Mouse (Mus musculus) testis, adult 2 months (tissue): Measurements from ENCODE around the gene Bad. TPM values are rescaled to one million over a fixed set of nuclear protein-coding genes. Genes with fewer than 3 reads are reported as not detected.

Source experiments
- H3K27ac ChIP-seq: fragments of 200-500 bp; 2 replicates; pipeline ENCODE4 v1.5.1; 2012; ENCODE audit warnings: low read depth, low read length; ENCODE audit not compliant: control insufficient read depth, insufficient read depth
- H3K27me3 ChIP-seq: fragments of 200-500 bp; 2 replicates; pipeline ENCODE4 v1.6.1; 2012; ENCODE audit warnings: mild to moderate bottlenecking, low read length, moderate library complexity; ENCODE audit not compliant: control insufficient read depth, insufficient read depth
- H3K36me3 ChIP-seq: fragments of 200-500 bp; 2 replicates; pipeline ENCODE4 v1.6.1; 2012; ENCODE audit warnings: mild to moderate bottlenecking, low read length; ENCODE audit not compliant: control insufficient read depth, insufficient read depth
- H3K4me1 ChIP-seq: fragments of 200-500 bp; 2 replicates; pipeline ENCODE4 v1.6.1; 2012; ENCODE audit warnings: low read length; ENCODE audit not compliant: control insufficient read depth, insufficient read depth
- H3K4me3 ChIP-seq: fragments of 200-500 bp; 2 replicates; pipeline ENCODE4 v1.5.1; 2012; ENCODE audit warnings: low read depth, mild to moderate bottlenecking, low read length, moderate library complexity, mixed read lengths; ENCODE audit not compliant: control insufficient read depth
- CTCF ChIP-seq: fragments of 200-500 bp; IDR thresholded peaks from 2 replicates; pipeline ENCODE4 v1.5.1; 2012; ENCODE audit warnings: low read depth, mild to moderate bottlenecking, inconsistent platforms, low read length, moderate library complexity; ENCODE audit not compliant: control insufficient read depth, insufficient read depth, insufficient replicate concordance
- POLR2A ChIP-seq: fragments of 200-500 bp; IDR thresholded peaks from 2 replicates; pipeline ENCODE4 v1.6.1; 2012; ENCODE audit warnings: low read depth, mild to moderate bottlenecking, inconsistent platforms, low read length, moderate library complexity; ENCODE audit not compliant: control insufficient read depth
- polyA plus RNA-seq: library from polyadenylated mRNA; depleted of rRNA; stranded (reverse); fragments of >200 nt; gene quantifications from 2 replicates; pipeline ENCODE4 v1.2.3, GENCODE M21; 2012

Gene Bad
- polyA plus RNA-seq, 1 experiment = 78.8 TPM

DNA sequence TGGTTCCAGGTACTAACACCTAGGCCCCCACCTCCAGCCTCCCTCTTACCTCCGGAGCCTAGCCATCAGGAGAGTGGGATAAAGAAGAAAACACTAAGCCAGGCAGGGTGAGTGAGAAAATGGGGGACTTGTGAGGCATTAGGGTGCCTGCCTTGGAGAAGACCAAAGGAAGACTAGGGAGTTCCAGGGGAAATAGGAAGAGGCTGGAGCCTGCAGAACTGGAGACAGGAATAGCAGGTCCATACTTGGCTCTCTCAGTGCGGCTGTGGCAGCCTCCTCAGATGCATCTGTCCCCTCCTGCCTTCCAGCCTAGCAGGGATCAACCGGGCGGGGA is 8.6 kb upstream of the Bad start:
- Histone ChIP-seq H3K36me3 (no peaks in the 10 kb centered on the region), H3K4me3 (no peak overlapping the region), H3K27ac (no peak overlapping the region), H3K27me3 (no peaks in the 10 kb centered on the region), H3K4me1 (peaks cover 25% of the 10 kb centered on the region)
- TF ChIP-seq POLR2A = no peak
- no peak for TF ChIP-seq CTCF

DNA sequence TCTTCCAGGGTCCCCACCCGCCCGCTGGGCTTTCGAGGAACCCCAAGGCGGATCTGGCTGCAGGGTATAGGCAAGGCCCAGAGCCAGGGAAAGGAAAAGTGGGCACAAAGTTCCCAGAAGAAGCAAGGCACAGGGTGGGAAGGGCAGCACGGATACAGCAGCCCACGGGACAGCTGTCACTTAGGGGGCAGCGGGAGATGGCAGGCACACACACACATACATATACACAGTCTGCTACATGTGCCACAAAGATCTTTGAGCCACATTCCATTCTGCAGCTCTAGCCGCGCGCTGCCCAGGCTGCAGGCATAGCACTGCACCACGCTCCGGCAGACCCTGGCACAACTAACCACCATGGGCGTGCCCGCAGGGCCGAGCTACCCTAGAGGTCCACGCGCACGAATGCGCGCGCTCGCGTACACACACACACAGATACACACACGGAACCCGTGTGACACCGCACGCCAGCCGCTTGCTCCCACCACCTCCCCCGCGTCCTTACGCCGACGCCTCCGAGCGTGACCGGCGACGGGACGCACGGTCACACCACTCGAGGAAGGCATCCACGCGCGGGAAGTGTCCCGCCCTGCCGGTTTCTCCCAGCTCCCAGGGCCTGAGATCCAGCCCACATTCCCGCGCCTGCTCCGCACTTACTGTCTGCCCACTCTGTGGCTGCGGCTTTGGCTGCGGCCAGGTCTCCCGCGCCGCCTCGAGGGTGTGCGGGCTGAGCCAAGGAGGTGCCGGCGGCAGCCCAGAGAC is 8.0 kb upstream of the Bad start:
- H3K4me1 ChIP-seq = peaks cover 25% of the 10 kb centered on the region
- H3K27me3 ChIP-seq = no peaks in the 10 kb centered on the region
- no peak overlapping the region for H3K27ac ChIP-seq

DNA sequence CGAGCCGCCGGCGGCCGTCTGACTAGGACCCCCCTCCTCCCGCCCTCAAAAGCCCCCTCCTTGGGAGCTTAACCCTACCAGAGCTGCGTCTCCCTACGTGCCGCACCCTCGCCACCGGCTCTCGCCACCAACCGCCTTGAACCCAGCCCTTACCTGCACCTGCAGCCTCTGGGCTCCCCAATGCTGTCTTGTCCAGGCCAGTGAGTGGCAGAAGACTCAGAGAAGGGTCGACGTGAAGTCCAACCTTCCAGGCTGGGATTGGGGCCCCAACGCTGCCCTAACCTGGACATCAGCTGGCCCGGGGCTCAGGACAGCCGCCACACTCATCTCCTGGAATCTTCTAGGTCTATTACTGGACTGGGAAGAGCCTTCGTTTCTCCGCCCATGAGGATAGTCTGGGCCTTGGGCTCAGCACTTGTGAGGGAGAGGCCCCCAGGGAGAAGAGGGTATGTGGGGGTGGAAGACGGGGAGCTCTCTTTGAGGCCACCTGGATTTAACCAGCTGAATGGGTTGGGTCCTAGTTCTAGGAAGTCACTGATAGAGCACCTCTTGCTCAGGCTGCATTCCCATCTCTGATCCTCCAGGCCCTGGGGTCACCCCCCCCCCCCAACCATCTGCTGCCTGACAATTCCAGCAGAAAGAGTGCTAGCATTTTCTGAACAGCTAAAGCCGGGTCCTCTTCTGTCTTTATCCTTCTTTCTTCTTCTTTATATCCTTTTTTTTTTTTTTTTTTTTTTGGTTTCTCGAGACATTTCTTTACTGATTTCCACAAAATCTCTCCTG is 7.3 kb upstream of the Bad start, which contains the start of gene Kcnk4:
Gene Kcnk4, minus strand, starts transcription at position 321 of the 783 bp plus-strand sequence.
- Histone ChIP-seq H3K27ac (no peak within 1 kb of the TSS), H3K36me3 (no peaks in the 10 kb centered on the region), H3K27me3 (no peaks in the 10 kb centered on the region), H3K4me1 (peaks cover 25% of the 10 kb centered on the region), H3K4me3 (peak within 1 kb of the TSS; percentile 19)
- TF ChIP-seq POLR2A = no peak
- TF ChIP-seq CTCF = no peak

More for the DNA sequence above, 8.0 kb upstream of the Bad start:
- Histone ChIP-seq H3K4me3 (peak overlapping the region; percentile 19), H3K36me3 (no peaks in the 10 kb centered on the region)
- TF ChIP-seq CTCF (no peak), POLR2A (no peak)

DNA sequence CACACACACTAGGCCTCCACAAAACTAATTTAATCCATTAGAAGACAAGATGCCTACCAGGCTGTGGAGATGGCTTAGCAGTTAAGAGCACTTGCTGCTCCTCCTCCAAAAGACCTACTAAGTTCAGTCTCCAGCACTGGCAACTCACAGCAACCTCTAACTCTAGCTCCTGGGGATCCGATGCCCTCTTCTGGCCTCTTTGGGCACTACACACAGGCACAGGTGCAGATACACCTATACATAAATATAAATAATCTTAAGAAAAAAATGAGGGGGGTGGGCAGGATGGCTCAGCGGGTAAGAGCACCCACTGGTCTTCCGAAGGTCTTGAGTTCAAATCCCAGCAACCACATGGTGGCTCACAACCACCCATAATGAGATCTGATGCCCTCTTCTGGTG is 5.4 kb upstream of the Bad start:
- H3K4me1 ChIP-seq = peaks cover 27% of the 10 kb centered on the region
- no peak overlapping the region for H3K4me3 ChIP-seq
- no peaks in the 10 kb centered on the region for H3K27me3 ChIP-seq
- H3K27ac ChIP-seq = no peak overlapping the region
- TF ChIP-seq CTCF = peak; percentile 14; the same call in 1 of the 2 replicates
- no peak for TF ChIP-seq POLR2A
- H3K36me3 ChIP-seq = no peaks in the 10 kb centered on the region

DNA sequence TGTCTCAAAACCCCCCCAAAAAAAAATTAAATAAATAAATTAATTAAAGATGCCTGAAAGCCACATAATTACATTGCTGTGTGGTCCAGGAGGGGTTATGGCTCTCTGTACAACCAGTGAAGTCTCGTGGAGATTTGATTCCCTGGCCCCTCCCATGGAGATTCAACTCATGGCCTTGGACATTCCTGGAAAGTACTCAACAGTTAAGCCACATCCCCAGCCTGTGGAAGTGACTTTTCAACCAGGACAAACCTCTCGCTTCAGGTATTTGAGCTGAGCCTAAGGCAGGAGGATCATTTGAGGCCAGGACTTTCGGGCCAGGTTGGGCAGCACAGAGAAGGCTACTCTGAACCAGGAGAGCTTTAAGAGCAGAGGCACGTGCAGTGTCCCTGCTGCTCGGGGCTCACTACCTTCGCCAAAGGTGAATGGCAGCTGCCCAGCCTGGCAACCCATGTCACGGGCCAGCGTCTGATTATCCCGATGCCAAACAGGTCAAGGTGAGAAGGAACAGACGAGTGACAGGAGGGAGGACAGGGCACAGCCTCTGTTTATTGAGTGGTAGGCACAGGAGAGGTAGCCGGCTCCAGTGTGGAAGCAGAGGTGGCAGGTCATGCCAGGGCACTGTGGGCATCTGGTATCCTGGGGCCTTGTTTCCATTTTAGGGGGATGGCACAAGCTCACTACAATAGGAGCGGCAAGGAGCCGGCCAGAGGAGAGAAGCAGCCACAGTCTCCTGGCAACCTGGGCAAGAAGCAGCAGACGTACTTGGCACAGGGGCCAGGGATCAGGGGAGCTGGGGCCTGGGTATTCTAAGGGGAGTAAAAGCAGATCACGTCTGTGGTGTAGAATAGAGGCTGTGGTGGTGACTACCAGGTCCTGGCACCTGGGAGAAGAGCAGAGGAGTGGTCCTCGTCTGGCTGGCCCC is 3.9 kb upstream of the Bad start:
- Histone ChIP-seq H3K36me3 (no peaks in the 10 kb centered on the region), H3K27me3 (no peaks in the 10 kb centered on the region), H3K4me1 (peaks cover 28% of the 10 kb centered on the region), H3K27ac (no peak overlapping the region), H3K4me3 (no peak overlapping the region)
- TF ChIP-seq CTCF = no peak

DNA sequence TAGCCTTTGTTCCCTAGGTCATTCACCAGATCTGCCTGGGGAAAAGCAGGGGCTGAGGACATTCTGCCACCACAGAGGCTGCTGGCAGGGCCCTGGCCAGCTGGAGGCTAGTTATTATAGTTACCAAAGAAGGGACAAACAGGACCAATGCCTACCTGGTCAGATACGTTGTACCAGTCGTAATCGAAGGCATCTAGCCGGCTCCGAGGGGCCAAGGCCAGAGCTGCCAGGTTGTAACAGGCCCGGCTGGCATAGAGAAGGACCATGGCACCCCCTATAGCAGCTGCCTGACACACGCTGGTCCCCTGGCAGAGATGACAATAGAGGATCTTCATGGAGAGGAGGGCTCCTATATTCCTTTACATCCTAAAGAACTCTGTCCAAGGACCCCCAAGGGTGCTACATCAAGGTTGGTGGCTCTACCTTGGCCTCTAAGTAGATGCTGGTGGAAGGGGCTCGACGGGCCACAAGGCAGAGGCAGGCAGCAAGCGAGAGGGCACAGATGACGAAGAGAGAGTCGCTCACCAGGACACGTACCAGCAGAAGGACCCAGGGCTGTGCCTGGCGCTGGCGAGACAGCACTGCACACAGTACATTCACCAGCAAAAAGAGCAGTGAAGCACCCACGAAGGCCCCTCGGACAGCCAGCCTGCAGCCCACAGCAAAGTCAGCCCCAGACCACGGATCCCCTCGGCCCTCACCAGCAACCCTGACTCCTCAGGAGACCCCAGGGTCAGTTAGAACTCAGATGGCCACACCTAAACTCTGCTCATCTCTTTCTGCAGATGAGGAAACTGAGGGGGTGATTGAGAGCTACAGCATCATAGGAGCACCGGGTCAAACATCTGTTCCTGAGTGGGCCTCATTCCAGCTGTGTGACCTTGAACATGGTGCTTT is 2.3 kb upstream of the Bad start:
- Histone ChIP-seq H3K4me1 (peaks cover 21% of the 10 kb centered on the region), H3K4me3 (peak overlapping the region; percentile 9; the same call in 1 of the 2 replicates), H3K27ac (no peak overlapping the region), H3K27me3 (no peaks in the 10 kb centered on the region), H3K36me3 (no peaks in the 10 kb centered on the region)
- TF ChIP-seq POLR2A = 0 out of 2 replicates have a peak, but pooled peaks have one; percentile 15
- TF ChIP-seq CTCF = no peak
